Mouse (Mus musculus): ENCODE measurements around the gene Sstr1.

Sstr1 gene

GRCm38 (mm10) chr12:58211163-58212071 lies at the start of gene Sstr1:
Gene Sstr1 (plus strand): TSS chr12:58211772.
- no peak for DNase-seq (ENCODE audit: low spot score in 2 of 2)

GRCm38 (mm10) chr12:58198810-58199209 lies 12.8 kb upstream of the Sstr1 start:
- DNase-seq (ENCODE audit: low spot score in 2 of 2) = no peak

GRCm38 (mm10) chr12:58201190-58201589 lies 10.4 kb upstream of the Sstr1 start:
- no peak for DNase-seq (ENCODE audit: low spot score in 2 of 2)

- no peak for DNase-seq (ENCODE audit: low spot score in 2 of 2)
Measured at GRCm38 (mm10) chr12:58207956-58208355, 3.6 kb upstream of the Sstr1 start.

- DNase-seq (ENCODE audit: low spot score in 2 of 2) = no peak
Measured at GRCm38 (mm10) chr12:58212261-58212923, 820 bp downstream of the Sstr1 start.

- DNase-seq (ENCODE audit: low spot score in 2 of 2) = no peak
Measured at GRCm38 (mm10) chr12:58212924-58213450, 1.4 kb downstream of the Sstr1 start.

- DNase-seq (ENCODE audit: low spot score in 2 of 2) = no peak
Measured at GRCm38 (mm10) chr12:58213451-58214288, 2.1 kb downstream of the Sstr1 start.

GRCm38 (mm10) chr12:58214289-58215136 lies 2.9 kb downstream of the Sstr1 start:
- no peak for DNase-seq (ENCODE audit: low spot score in 2 of 2)

GRCm38 (mm10) chr12:58216218-58216617 lies 4.6 kb downstream of the Sstr1 start:
- DNase-seq (ENCODE audit: low spot score in 2 of 2) = no peak

- no peak for DNase-seq (ENCODE audit: low spot score in 2 of 2)
Measured at GRCm38 (mm10) chr12:58219078-58219477, 7.5 kb downstream of the Sstr1 start.

- DNase-seq (ENCODE audit: low spot score in 2 of 2) = no peak
Measured at GRCm38 (mm10) chr12:58225644-58226043, 14.1 kb downstream of the Sstr1 start.

- no peak for DNase-seq (ENCODE audit: low spot score in 2 of 2)
Measured at GRCm38 (mm10) chr12:58232489-58232888, 20.9 kb downstream of the Sstr1 start.

- no peak for DNase-seq (ENCODE audit: low spot score in 2 of 2)
Measured at GRCm38 (mm10) chr12:58251901-58252300, 40.3 kb downstream of the Sstr1 start.
